Mouse (Mus musculus) cortical plate, adult 2 months (tissue): ENCODE measurements at regions not wholly inside any gene's neighbourhood (a gene's known extent, or its start where the extent isn't known, plus 50 kb on each side); places are given as distances from the start of the nearest gene placed in this dataset.

Experiments used
- H3K27ac ChIP-seq: fragments of 200-500 bp; 2 replicates; pipeline ENCODE4 v1.5.1; 2012; ENCODE audit warnings: low read length, control low read depth, inconsistent platforms; ENCODE audit not compliant: insufficient read depth
- H3K4me1 ChIP-seq: fragments of 200-500 bp; 2 replicates; pipeline ENCODE4 v1.6.1; 2011; ENCODE audit warnings: low read length; ENCODE audit not compliant: control insufficient read depth, insufficient read depth
- H3K4me3 ChIP-seq: fragments of 200-500 bp; 2 replicates; pipeline ENCODE4 v1.5.1; 2011; ENCODE audit warnings: mild to moderate bottlenecking, low read length, control low read depth; ENCODE audit not compliant: insufficient read depth
- CTCF ChIP-seq: fragments of 200-500 bp; IDR thresholded peaks from 2 replicates; pipeline ENCODE4 v1.5.1; 2011; ENCODE audit warnings: mild to moderate bottlenecking, control low read depth, low read length; ENCODE audit not compliant: insufficient read depth; ENCODE audit errors: extremely low read depth
- POLR2A ChIP-seq: fragments of 200-500 bp; IDR thresholded peaks from 2 replicates; pipeline ENCODE4 v1.6.1; 2011; ENCODE audit warnings: mild to moderate bottlenecking, low read length, control low read depth; ENCODE audit not compliant: insufficient read depth; ENCODE audit errors: extremely low read depth

DNA sequence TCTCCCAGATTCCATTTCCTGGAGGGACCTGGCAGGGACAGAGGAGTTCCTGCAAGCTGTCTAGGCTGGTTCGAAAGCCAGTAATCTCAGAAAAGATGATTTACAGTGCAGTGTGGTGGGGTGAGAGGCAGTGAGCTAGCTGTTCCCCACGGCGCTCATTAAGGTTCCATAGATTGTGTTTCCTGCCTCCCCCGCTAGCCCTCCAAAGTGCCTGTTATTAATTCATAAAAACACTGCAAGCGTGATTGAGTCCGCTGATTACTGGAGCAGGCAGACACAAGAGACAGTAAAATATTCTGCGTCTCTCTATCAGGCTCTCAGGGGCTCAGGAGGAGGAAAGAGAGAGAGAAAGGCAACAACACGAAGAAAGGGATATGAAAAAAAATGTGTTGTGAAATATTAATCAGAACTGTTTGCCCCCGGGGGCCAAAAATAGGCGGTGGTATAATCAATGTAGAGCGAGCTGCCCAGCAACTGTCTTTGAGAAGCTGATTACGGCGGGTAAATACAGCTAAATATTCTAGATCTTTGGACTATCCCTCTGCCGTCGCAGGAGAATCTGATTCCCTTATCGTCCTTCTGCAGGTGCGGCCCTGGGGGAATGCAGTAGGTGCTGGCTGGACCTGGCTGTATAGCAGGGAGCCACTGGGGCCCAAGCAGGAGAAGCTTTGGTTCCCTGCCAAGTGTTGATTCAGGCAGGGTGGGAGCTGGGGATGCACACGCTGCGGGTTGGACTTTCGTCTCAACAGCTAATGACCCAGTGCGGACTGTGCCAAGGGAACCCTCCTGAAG, 211.3 kb downstream of the Tle3 start:
- peaks cover 1% of the 10 kb centered on the region for H3K4me1 ChIP-seq
- no peak overlapping the region for H3K4me3 ChIP-seq
- TF ChIP-seq POLR2A, result no peak
- TF ChIP-seq CTCF, result no peak
- H3K27ac ChIP-seq, result no peak overlapping the region

- Histone ChIP-seq H3K4me3 (no peak overlapping the region), H3K27ac (no peak overlapping the region), H3K4me1 (peaks cover 3% of the 10 kb centered on the region)
- TF ChIP-seq POLR2A, result no peak
- no peak for TF ChIP-seq CTCF
Observed at GRCm38 (mm10) chr9:61581046-61581445, 208.9 kb downstream of the Tle3 start.

DNA sequence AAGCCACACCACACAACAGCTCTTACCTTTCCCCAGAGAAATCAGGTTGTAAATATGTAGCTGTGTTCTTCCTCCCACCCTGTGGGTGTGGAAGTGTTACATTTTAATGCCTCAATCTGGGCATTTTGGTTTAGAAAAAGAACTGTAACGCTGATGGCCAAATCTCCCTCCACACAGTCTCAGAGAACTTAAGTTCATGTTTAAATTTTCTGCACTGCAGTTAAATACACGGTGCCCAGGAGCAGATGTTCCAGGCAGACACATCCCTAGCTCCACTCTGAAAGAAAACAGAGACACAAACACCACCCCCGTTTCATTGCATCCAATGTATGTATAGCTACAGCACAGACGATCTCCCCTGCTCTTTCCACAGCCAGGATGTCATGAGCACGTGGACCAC, 206.1 kb downstream of the Tle3 start:
- TF ChIP-seq POLR2A (no peak), CTCF (no peak)
- H3K27ac ChIP-seq, result no peak overlapping the region
- H3K4me1 ChIP-seq, result peaks cover 4% of the 10 kb centered on the region
- H3K4me3 ChIP-seq, result no peak overlapping the region

DNA sequence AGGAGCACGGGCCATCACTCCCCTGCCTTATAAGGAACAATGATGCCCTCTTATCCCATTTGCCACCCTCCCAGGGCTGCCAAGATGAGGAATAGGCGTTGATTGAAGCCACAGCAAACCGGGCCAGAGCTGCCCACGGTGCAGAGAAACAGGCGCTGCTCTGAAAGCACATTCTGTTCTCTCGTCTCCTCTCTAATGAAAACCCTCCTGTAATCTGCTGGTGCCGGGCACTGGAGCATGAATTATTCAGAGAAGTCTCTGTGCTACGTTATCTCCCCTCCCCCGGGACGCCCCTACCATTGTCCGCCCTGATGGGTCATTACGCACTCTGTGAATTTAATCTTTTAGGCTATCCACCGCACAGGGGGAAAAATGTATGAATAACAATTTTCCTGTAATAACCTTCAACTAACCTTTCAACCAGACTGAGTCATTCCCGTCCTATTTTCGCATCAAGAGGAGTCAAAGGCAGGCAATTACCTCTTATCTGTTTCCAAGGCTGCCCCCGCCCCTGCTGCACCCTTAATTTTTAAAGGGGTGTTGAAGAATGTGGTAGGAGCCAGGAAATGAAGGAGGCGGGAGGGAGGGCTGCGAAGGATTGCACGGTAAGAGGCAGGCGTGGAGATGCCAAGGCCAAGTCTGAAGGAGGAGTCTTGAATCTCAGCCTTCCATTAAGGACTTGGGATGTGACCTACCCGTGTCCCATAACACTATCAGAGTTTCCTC, 201.6 kb downstream of the Tle3 start:
- Histone ChIP-seq H3K4me3 (no peak overlapping the region), H3K27ac (peak overlapping the region; percentile 49; the same call in 1 of the 2 replicates), H3K4me1 (peaks cover 8% of the 10 kb centered on the region)
- TF ChIP-seq POLR2A (no peak), CTCF (no peak)

DNA sequence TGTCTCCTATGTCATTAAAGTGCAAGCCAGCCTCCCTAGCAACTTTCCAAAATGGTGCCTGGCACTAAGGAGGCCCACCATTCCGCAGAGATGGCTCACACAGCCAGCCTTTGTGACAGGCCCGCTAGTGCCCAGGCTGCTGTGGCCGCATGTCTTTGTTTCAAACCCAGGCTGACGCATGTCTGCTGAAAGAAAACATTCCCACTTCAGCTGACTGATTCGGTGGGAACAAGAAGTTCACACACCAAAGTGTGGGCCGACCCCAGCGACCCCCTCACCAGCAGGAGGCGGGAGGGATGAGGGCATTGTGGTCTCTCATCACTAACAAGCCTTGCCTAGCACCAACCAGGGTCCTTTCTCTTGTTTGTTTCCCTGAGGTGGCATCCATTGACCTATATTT, 190.9 kb downstream of the Tle3 start:
- no peak for TF ChIP-seq POLR2A
- no peak for TF ChIP-seq CTCF
- no peak overlapping the region for H3K27ac ChIP-seq
- H3K4me1 ChIP-seq, result no peaks in the 10 kb centered on the region; the same call in 1 of the 2 replicates
- H3K4me3 ChIP-seq, result no peak overlapping the region

GRCm38 (mm10) chr9:61561551-61561950, 189.4 kb downstream of the Tle3 start:
- peaks cover 5% of the 10 kb centered on the region for H3K4me1 ChIP-seq
- H3K27ac ChIP-seq, result no peak overlapping the region
- no peak overlapping the region for H3K4me3 ChIP-seq
- TF ChIP-seq CTCF (no peak), POLR2A (no peak)

- Histone ChIP-seq H3K27ac (no peak overlapping the region), H3K4me3 (no peak overlapping the region), H3K4me1 (peaks cover 5% of the 10 kb centered on the region)
- TF ChIP-seq POLR2A (no peak), CTCF (no peak)
Observed at GRCm38 (mm10) chr9:61558621-61559020, 186.5 kb downstream of the Tle3 start.

DNA sequence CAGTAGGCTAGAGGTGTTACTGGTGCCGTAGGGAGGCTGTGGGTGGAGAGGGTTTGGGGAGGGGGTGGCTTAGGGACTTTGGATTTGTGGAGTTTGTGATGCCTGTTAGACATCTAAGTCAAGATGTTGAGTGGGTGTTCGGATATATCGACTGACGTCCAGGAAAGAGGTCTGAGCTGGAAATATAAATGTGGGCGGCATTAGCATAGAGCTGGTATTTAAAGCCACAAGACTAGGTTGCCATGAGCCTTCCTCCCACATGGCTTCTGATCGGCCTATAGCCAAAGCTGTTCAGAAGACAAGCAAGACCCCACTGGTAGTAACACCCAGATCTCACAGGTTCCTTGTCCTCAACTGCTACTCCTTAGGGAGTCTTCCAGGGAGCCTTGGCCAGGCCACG, 184.9 kb downstream of the Tle3 start:
- H3K4me3 ChIP-seq, result no peak overlapping the region
- H3K27ac ChIP-seq, result no peak overlapping the region
- TF ChIP-seq POLR2A (no peak), CTCF (no peak)
- H3K4me1 ChIP-seq, result peaks cover 5% of the 10 kb centered on the region

GRCm38 (mm10) chr9:61555173-61555572, 183.0 kb downstream of the Tle3 start:
- Histone ChIP-seq H3K4me3 (no peak overlapping the region), H3K27ac (no peak overlapping the region), H3K4me1 (peaks cover 5% of the 10 kb centered on the region)
- TF ChIP-seq POLR2A (no peak), CTCF (no peak)

DNA sequence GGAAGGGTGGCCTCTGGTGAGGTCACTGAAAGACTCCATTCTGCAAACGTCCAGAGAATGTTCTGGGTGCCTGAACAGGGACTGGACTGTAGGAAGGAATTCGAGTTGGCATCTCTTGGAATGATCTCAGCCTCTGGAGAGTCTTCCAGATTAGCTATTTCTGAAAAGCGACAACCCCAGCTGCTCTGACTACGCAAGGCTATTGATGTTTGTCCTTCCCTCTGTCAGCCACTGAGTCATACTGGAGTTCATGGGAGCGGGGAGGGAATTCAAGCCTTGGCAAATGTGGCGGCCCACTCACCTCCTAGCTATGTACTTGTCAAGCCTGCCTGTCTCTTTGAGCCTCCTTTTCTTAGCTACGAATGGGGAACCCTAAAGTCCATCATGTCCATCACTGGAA, 182.4 kb downstream of the Tle3 start:
- H3K27ac ChIP-seq, result no peak overlapping the region
- TF ChIP-seq CTCF (no peak), POLR2A (no peak)
- H3K4me1 ChIP-seq, result peaks cover 5% of the 10 kb centered on the region
- no peak overlapping the region for H3K4me3 ChIP-seq

DNA sequence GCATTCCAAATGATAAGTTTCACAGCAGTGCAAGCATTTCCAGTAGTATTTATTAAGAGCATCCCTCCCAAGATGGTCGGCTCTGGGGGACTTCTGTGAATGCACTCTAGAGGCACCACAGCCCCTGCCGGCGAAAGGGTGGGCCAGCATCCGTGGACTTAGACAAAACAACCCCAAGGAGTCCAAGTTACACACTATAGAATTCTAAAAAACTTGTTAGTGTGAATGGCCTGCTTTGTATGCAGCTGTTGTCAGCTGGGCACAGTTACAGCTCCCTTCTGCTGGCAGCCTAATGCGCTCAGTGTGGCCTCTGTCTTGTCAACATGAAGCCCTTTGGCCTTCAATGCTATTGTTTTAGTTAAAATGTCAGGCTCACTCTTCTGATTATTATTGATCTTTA, 181.5 kb downstream of the Tle3 start:
- Histone ChIP-seq H3K27ac (no peak overlapping the region), H3K4me1 (peaks cover 5% of the 10 kb centered on the region), H3K4me3 (no peak overlapping the region)
- no peak for TF ChIP-seq POLR2A
- no peak for TF ChIP-seq CTCF
